In the genomic region with DNA sequence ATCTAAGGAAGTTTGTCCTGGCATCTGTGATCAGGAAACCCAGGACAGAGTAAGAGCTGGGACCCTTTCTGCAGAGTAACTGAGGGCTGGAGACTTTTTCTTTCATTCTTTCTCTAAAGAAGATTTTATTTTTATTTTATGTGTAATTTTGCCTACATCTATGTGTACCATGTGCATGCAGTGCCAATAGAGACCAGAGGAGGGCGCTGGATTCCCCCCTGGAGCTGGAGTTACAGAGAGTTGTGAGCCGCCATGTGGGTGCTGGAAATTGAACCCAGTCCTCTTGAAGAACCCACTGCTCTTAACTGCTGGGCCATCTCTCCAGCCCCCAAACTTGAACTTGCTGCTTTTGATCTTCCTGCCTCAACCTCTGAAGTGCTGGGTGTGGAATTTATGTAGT, we compare ENCODE assay signal across 27 mouse cellular contexts. TPM values are rescaled to one million over a fixed set of nuclear protein-coding genes. Genes with fewer than 3 reads are reported as not detected.
DNase-seq lines count a peak whose midpoint lies in the region; ATAC-seq and TF ChIP-seq lines count a peak whose summit lies in the region.
"Had no signal": no experiment of that assay in that cellular context is flagged by ENCODE, and none has a peak within 500 bp of the region (broad histone marks: within the 10 kb centered on the region; RNA-seq: fewer than 3 reads in every experiment).

No protein-coding gene starts in this region.

- no peak overlapping the region for H3K9ac ChIP-seq in kidney, postnatal 0 days (ENCODE audit: low read depth, low read length)
- no peak overlapping the region for H3K9ac ChIP-seq in lung, embryonic 14.5 days
- no peak overlapping the region for H3K9ac ChIP-seq in MEL (ENCODE audit: control insufficient read depth, low read depth, low read length, poor library complexity, severe bottlenecking)
- H3K9ac ChIP-seq: forebrain, embryonic 12.5 days; forebrain, postnatal 0 days; hindbrain, embryonic 14.5 days; liver, embryonic 15.5 days; midbrain, embryonic 12.5 days; stomach, embryonic 15.5 days had no signal

- 60% methylated on average over 2 of the region's 2 CpGs for WGBS in kidney, postnatal 0 days
- WGBS in lung, embryonic 14.5 days = 53% methylated on average over 2 of the region's 2 CpGs
- WGBS in small intestine, adult 2 months = 56% methylated on average over 2 of the region's 2 CpGs

- peak; percentile 24; the same call in 1 of the 2 replicates for TF ChIP-seq CTCF in kidney, postnatal 0 days (IDR thresholded peaks at IDR 0.05; ENCODE audit: low read depth)
- TF ChIP-seq CTCF in lung, embryonic 14.5 days (IDR thresholded peaks at IDR 0.05; ENCODE audit: low read depth) = 0 out of 2 replicates have a peak, but pooled peaks have one; percentile 20
- TF ChIP-seq CTCF in MEL (IDR thresholded peaks at IDR 0.05 in 2 of 3, conservative IDR thresholded peaks at IDR 0.05 in 1 of 3; ENCODE audit: control insufficient read depth in 1 of 3, insufficient read depth in 1 of 3, low read depth in 2 of 3, low read length in 3 of 3, poor library complexity in 1 of 3, severe bottlenecking in 1 of 3) = 0 out of 6 replicates have a peak, but pooled peaks of 2 of the 3 experiments have one; percentile 3 to 4
- peak; percentile 10; the same call in 1 of the 2 replicates for TF ChIP-seq CTCF in small intestine, adult 2 months (IDR thresholded peaks at IDR 0.05; ENCODE audit: extremely low read depth, insufficient read length, insufficient replicate concordance, low read depth, low read length)

- H3K79me2 ChIP-seq in MEL (ENCODE audit: control insufficient read depth, insufficient read depth, low read length, poor library complexity) = no peaks in the 10 kb centered on the region

- no peak for TF ChIP-seq RAD21 in MEL (IDR thresholded peaks at IDR 0.05; ENCODE audit: low read depth, low read length)

- TF ChIP-seq EP300 in MEL (IDR thresholded peaks at IDR 0.05; ENCODE audit: low read depth in 1 of 2, low read length in 2 of 2) = no peak

- H3K4me3 ChIP-seq in kidney, postnatal 0 days (replicated peaks; ENCODE audit: low read depth, low read length) = no peak overlapping the region
- no peak overlapping the region for H3K4me3 ChIP-seq in lung, embryonic 14.5 days (ENCODE audit: low read depth, low read length)
- no peak overlapping the region for H3K4me3 ChIP-seq in MEL (ENCODE audit: control insufficient read depth in 1 of 2, insufficient read depth in 1 of 2, low read depth in 2 of 2, low read length in 2 of 2)
- no peak overlapping the region for H3K4me3 ChIP-seq in small intestine, adult 2 months (ENCODE audit: low read depth, low read length)
- H3K4me3 ChIP-seq: forebrain, embryonic 12.5 days; liver, embryonic 15.5 days; megakaryocyte, embryonic 14.5 days; midbrain, embryonic 12.5 days; stomach, embryonic 15.5 days had no signal

- H3K27ac ChIP-seq in kidney, postnatal 0 days = no peak overlapping the region
- H3K27ac ChIP-seq in lung, embryonic 14.5 days (ENCODE audit: low read depth) = no peak overlapping the region
- H3K27ac ChIP-seq in MEL (ENCODE audit: control insufficient read depth, low read depth, low read length) = no peak overlapping the region
- H3K27ac ChIP-seq in small intestine, adult 2 months (ENCODE audit: insufficient read depth, low read depth, low read length) = no peak overlapping the region
- H3K27ac ChIP-seq: forebrain, embryonic 12.5 days; hindbrain, embryonic 14.5 days; liver, embryonic 15.5 days; midbrain, embryonic 12.5 days; stomach, embryonic 15.5 days had no signal

- no peak for ATAC-seq in kidney, postnatal 0 days (replicated peaks; ENCODE audit: low FRiP score, low read depth)
- ATAC-seq in lung, embryonic 14.5 days (ENCODE audit: insufficient read depth) = no peak
- ATAC-seq in inflammation-experienced regulatory T-cells, adult 6 months = no peak
- ATAC-seq: forebrain, postnatal 0 days had no signal

- peaks cover 7% of the 10 kb centered on the region; the same call in 1 of the 2 replicates for H3K4me1 ChIP-seq in kidney, postnatal 0 days (replicated peaks; ENCODE audit: insufficient read depth, low read length)
- no peaks in the 10 kb centered on the region for H3K4me1 ChIP-seq in lung, embryonic 14.5 days (ENCODE audit: insufficient read depth)
- H3K4me1 ChIP-seq in MEL (ENCODE audit: control insufficient read depth in 1 of 2, insufficient read depth in 2 of 2, low read length in 2 of 2) = no peaks in the 10 kb centered on the region
- H3K4me1 ChIP-seq in small intestine, adult 2 months (ENCODE audit: control insufficient read depth, insufficient read depth, insufficient read length, low read length) = no peaks in the 10 kb centered on the region
- H3K4me1 ChIP-seq: liver, embryonic 15.5 days; megakaryocyte, embryonic 14.5 days had no signal

- H3K27me3 ChIP-seq in kidney, postnatal 0 days (ENCODE audit: insufficient read depth, low read length) = peaks cover 24% of the 10 kb centered on the region
- peaks cover 36% of the 10 kb centered on the region for H3K27me3 ChIP-seq in lung, embryonic 14.5 days (ENCODE audit: insufficient read depth, low read length)
- H3K27me3 ChIP-seq in MEL (ENCODE audit: control insufficient read depth in 1 of 2, insufficient read depth in 2 of 2, low read length in 2 of 2) = no peaks in the 10 kb centered on the region
- peaks cover 21% of the 10 kb centered on the region for H3K27me3 ChIP-seq in small intestine, adult 2 months (ENCODE audit: control insufficient read depth, insufficient read depth, low read length)

- no peak for DNase-seq in kidney, postnatal 0 days (ENCODE audit: low spot score)
- no peak for DNase-seq in kidney, adult 18-20 months
- DNase-seq in lung, embryonic 14.5 days = no peak
- DNase-seq in lung, postnatal 10 days = no peak
- DNase-seq in MEL (ENCODE audit: low read depth, low spot score) = no peak
- DNase-seq in heart, adult 9 months (ENCODE audit: low spot score in 2 of 2) = no peak
- DNase-seq: adrenal gland, adult 8-10 months; B cell, adult 2 months; cerebellum, adult 11-12 months; cerebellum, postnatal 10 days; forebrain, postnatal 0 days; gastrocnemius, postnatal 10 days; heart, postnatal 36 days; kidney, adult 9 months; kidney, postnatal 14 days; lung, postnatal 4 days had no signal

- TF ChIP-seq POLR2A in MEL (IDR thresholded peaks at IDR 0.05; ENCODE audit: control insufficient read depth in 1 of 2, insufficient read depth in 1 of 2, low read depth in 1 of 2, low read length in 2 of 2, poor library complexity in 1 of 2) = no peak
- no peak for TF ChIP-seq POLR2A in small intestine, adult 2 months (IDR thresholded peaks at IDR 0.05; ENCODE audit: low read depth, low read length)

- H3K9me3 ChIP-seq in kidney, postnatal 0 days (replicated peaks; ENCODE audit: low read length) = no peaks in the 10 kb centered on the region
- no peaks in the 10 kb centered on the region for H3K9me3 ChIP-seq in lung, embryonic 14.5 days (ENCODE audit: low read depth, low read length)
- H3K9me3 ChIP-seq in MEL (replicated peaks; ENCODE audit: insufficient read depth, low read length) = no peaks in the 10 kb centered on the region
- H3K9me3 ChIP-seq: forebrain, embryonic 12.5 days; liver, embryonic 15.5 days; midbrain, embryonic 12.5 days; stomach, embryonic 15.5 days had no signal

- no peaks in the 10 kb centered on the region for H3K36me3 ChIP-seq in kidney, postnatal 0 days (ENCODE audit: insufficient read depth, low read length)
- no peaks in the 10 kb centered on the region for H3K36me3 ChIP-seq in lung, embryonic 14.5 days (ENCODE audit: insufficient read depth)
- no peaks in the 10 kb centered on the region for H3K36me3 ChIP-seq in MEL (ENCODE audit: control insufficient read depth in 1 of 2, insufficient read depth in 2 of 2, low read length in 2 of 2)
- no peaks in the 10 kb centered on the region for H3K36me3 ChIP-seq in small intestine, adult 2 months (ENCODE audit: control insufficient read depth, insufficient read depth, low read length)
- H3K36me3 ChIP-seq: forebrain, embryonic 12.5 days; liver, embryonic 15.5 days; midbrain, embryonic 12.5 days; stomach, embryonic 15.5 days had no signal

- H3K4me2 ChIP-seq in kidney, postnatal 0 days (ENCODE audit: low read length) = no peak overlapping the region
- no peak overlapping the region for H3K4me2 ChIP-seq in lung, embryonic 14.5 days
- H3K4me2 ChIP-seq: forebrain, embryonic 12.5 days; heart, embryonic 11.5 days; hindbrain, embryonic 14.5 days; liver, embryonic 15.5 days; midbrain, embryonic 12.5 days; stomach, embryonic 15.5 days had no signal

TF ChIP-seq in MEL, 35 proteins besides CTCF, POLR2A, EP300 and RAD21 (continues in another document):
- no peak for TF ChIP-seq ETS1 (IDR thresholded peaks at IDR 0.05; ENCODE audit: low read depth, low read length)
- no peak for TF ChIP-seq ZNF384 (IDR thresholded peaks at IDR 0.05; ENCODE audit: low read depth, low read length)
- TF ChIP-seq NRF1 (IDR thresholded peaks at IDR 0.05; ENCODE audit: insufficient read depth, low read depth, low read length, poor library complexity, severe bottlenecking) = no peak
- TF ChIP-seq TAL1 (IDR thresholded peaks at IDR 0.05; ENCODE audit: low read length) = no peak
- no peak for TF ChIP-seq POLR2AphosphoS2 (IDR thresholded peaks at IDR 0.05; ENCODE audit: low read length)
- TF ChIP-seq JUND (IDR thresholded peaks at IDR 0.05; ENCODE audit: low read depth, low read length) = no peak
- no peak for TF ChIP-seq MEF2A (IDR thresholded peaks at IDR 0.05; ENCODE audit: extremely low read depth, insufficient replicate concordance, low read depth, low read length, poor library complexity, severe bottlenecking)
- no peak for TF ChIP-seq USF1 (IDR thresholded peaks at IDR 0.05; ENCODE audit: low read depth, low read length)
- no peak for TF ChIP-seq POLR2AphosphoS5 (IDR thresholded peaks at IDR 0.05; ENCODE audit: borderline replicate concordance, low read depth, low read length)
- no peak for TF ChIP-seq UBTF (IDR thresholded peaks at IDR 0.05; ENCODE audit: borderline replicate concordance, insufficient read depth, low read depth, low read length)
- no peak for TF ChIP-seq E2F4 (IDR thresholded peaks at IDR 0.05; ENCODE audit: borderline replicate concordance, low read depth, low read length)
- TF ChIP-seq KAT2A (conservative IDR thresholded peaks at IDR 0.05; ENCODE audit: low read depth, low read length) = no peak
- no peak for TF ChIP-seq MYB (IDR thresholded peaks at IDR 0.05; ENCODE audit: low read depth, low read length)
- TF ChIP-seq RCOR1 (IDR thresholded peaks at IDR 0.05; ENCODE audit: low read depth, low read length) = no peak
- no peak for TF ChIP-seq GATA1 (IDR thresholded peaks at IDR 0.05; ENCODE audit: low read depth, low read length)
- no peak for TF ChIP-seq ZC3H11A (IDR thresholded peaks at IDR 0.05; ENCODE audit: low read depth, low read length)

RNA-seq across cellular contexts. Expression of a gene that starts 2.7 kb away (rescaled TPM):
- 5.0 and 5.2 TPM in 2 replicates for polyA plus RNA-seq in kidney, postnatal 0 days (2015; fragmentation: Nextera tagmentation; extraction: Ambion mirVana)
- 9.5 and 10.9 TPM in 2 replicates for polyA plus RNA-seq in lung, embryonic 14.5 days (2014; fragmentation: Nextera tagmentation; extraction: Ambion mirVana)
- total RNA-seq in MEL (2012; rRNA removed) = not detected in 2 replicates
- polyA plus RNA-seq in MEL (2012; ENCODE audit: insufficient read depth in 1 of 2, insufficient read length in 2 of 2, low read depth in 1 of 2, low replicate concordance in 2 of 2, missing spikeins in 1 of 2) = not detected
- polyA plus RNA-seq in small intestine, adult 2 months (2012; rRNA removed) = 2.6 and 3.5 TPM in 2 replicates
- not detected for polyA plus RNA-seq in inflammation-experienced regulatory T-cells, adult 6 months (2017; shearing (Covaris generic))
- total RNA-seq: granulocyte monocyte progenitor cell, adult 5-6 weeks; monocyte, adult 5-6 weeks had no signal
